Mouse (Mus musculus) adrenal gland, postnatal 36 days (tissue): ENCODE results near the gene Mdga2. TPM values are rescaled to one million over a fixed set of nuclear protein-coding genes. Genes with fewer than 3 reads are reported as not detected.
A peak's percentile ranks its signal among the peaks of the same experiment; 100 is the strongest.

Experiments
- DNase-seq, 2 experiments: peaks; one replicate each; pipeline ENCODE4 v3.0.0; 2021; ENCODE audit warnings: mixed read lengths in 1 of 2
- long read RNA-seq, 2 experiments: library from polyadenylated mRNA; stranded (forward); transcript quantifications; one replicate each; pipeline ENCODE4 v2.0.0; 2021; ENCODE audit warnings: borderline sequencing depth in 2 of 2
- total RNA-seq, 2 experiments: library from RNA; stranded (reverse); gene quantifications; 2 replicates each; pipeline ENCODE4 v1.2.3; 2021

Mdga2 gene
- total RNA-seq: 1 to 10 TPM; 2.1 to 2.2 TPM
- long read RNA-seq, experiment 1, partial matches to known transcripts: 0 of 1 reads
- long read RNA-seq, experiment 1, other reads (novel, unspliced or antisense): 0 of 1 reads
- long read RNA-seq, experiment 2: 0 reads

- DNase-seq: peak in 1 of 2 experiments; percentile 20
Observed at GRCm38 (mm10) chr12:67222221-67223025, at the start of gene Mdga2. Gene Mdga2, minus strand, starts transcription at chr12:67222549.

GRCm38 (mm10) chr12:67267409-67267808 is 45.1 kb upstream of the Mdga2 start:
- no peak for DNase-seq

GRCm38 (mm10) chr12:67223530-67223929 is 1.2 kb upstream of the Mdga2 start:
- DNase-seq: no peak

GRCm38 (mm10) chr12:67221329-67222220 is 774 bp downstream of the Mdga2 start:
- DNase-seq: peak in 1 of 2 experiments; percentile 11

GRCm38 (mm10) chr12:67220641-67221231 is 1.6 kb downstream of the Mdga2 start:
- peak in 1 of 2 experiments; percentile 9 for DNase-seq

GRCm38 (mm10) chr12:67220041-67220440 is 2.3 kb downstream of the Mdga2 start:
- DNase-seq: no peak

GRCm38 (mm10) chr12:67219564-67219963 is 2.8 kb downstream of the Mdga2 start:
- DNase-seq: no peak

GRCm38 (mm10) chr12:67212801-67213200 is 9.5 kb downstream of the Mdga2 start:
- no peak for DNase-seq

- DNase-seq: no peak
Observed at GRCm38 (mm10) chr12:67178155-67178554, 44.2 kb downstream of the Mdga2 start.

- no peak for DNase-seq
Observed at GRCm38 (mm10) chr12:67156569-67157237, 65.6 kb downstream of the Mdga2 start.

- no peak for DNase-seq
Observed at GRCm38 (mm10) chr12:67153077-67153476, 69.3 kb downstream of the Mdga2 start.

GRCm38 (mm10) chr12:67141605-67142004 is 80.7 kb downstream of the Mdga2 start:
- no peak for DNase-seq

- DNase-seq: no peak
Observed at GRCm38 (mm10) chr12:67140131-67140530, 82.2 kb downstream of the Mdga2 start.

- DNase-seq: no peak
Observed at GRCm38 (mm10) chr12:67127457-67127856, 94.9 kb downstream of the Mdga2 start.

- no peak for DNase-seq
Observed at GRCm38 (mm10) chr12:67123874-67124273, 98.5 kb downstream of the Mdga2 start.

- DNase-seq: no peak
Observed at GRCm38 (mm10) chr12:67118652-67119515, 103.5 kb downstream of the Mdga2 start.

- DNase-seq: no peak
Observed at GRCm38 (mm10) chr12:67104171-67104570, 118.2 kb downstream of the Mdga2 start.

GRCm38 (mm10) chr12:67094414-67094813 is 127.9 kb downstream of the Mdga2 start:
- no peak for DNase-seq

- no peak for DNase-seq
Observed at GRCm38 (mm10) chr12:67090420-67090965, 131.9 kb downstream of the Mdga2 start.
